Mouse (Mus musculus): ENCODE measurements around the gene Schip1.

DNA sequence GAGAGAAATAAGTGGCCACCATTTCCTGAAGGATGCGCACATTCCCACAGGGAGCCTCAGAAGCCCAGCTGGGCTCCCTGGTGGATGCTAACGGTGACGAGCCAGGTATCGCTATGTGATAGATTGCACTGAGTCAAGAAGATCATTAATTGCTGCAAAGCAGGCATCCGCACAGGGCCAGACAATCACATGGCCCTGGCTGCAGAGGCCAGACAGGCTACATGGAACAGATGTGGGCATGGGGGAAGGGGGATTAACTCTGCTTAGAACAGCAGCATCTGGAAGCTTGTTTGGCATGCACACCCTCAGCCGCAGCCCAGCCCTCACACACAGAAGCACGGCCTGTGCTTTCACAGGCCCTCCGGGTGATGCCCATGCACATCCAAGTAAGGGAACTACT, 525.8 kb downstream of the Schip1 start:
- no peak for TF ChIP-seq CTCF (IDR thresholded peaks at IDR 0.05; ENCODE audit: insufficient read depth, low read length)
- TF ChIP-seq POLR2A (IDR thresholded peaks at IDR 0.05; ENCODE audit: borderline replicate concordance, extremely low read depth, low read depth, low read length) = no peak

Data from lung, adult 2 months (tissue).